Mouse (Mus musculus) heart, adult 9 months (tissue): ENCODE results near the gene Capzb.

Experiments used
- DNase-seq, 2 experiments: peaks; one replicate each; pipeline ENCODE4 v3.0.0; 2022; ENCODE audit warnings: low spot score in 2 of 2

Gene Capzb

DNA sequence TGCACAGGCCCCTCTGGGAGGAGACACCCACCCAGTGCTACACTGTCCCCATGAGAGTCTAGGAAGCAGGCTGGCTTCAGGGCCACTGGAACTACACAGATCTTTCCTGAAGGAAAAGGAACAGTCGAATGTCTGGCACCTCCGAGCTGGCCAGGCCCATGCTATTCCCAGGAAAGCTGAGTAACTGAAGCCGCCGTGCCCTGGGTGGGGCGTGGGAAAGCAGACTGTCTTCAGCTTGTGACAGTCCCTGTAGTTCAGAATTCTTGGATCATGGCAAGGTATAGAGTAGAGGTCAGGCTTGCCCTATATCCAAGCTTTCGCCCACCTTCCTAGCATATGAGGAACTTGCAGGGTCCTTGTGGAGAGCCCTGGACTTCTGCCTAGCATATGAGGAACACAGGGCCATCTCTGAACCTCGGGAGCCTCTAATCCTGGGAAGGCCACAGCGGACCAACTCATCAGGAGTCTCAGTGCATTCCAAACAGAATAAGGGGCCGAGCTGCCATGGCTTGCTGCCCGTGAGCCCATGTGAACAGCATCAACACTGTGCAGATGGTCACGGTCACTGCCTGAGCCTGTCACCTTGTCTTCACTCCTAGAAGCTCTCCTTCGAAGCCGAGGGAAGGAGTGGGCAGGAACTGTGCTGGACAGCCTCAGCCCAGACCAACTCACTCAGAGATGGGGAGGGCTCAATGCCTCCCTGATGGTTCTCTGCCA is 73.2 kb downstream of the Capzb start:
- DNase-seq, result no peak

DNA sequence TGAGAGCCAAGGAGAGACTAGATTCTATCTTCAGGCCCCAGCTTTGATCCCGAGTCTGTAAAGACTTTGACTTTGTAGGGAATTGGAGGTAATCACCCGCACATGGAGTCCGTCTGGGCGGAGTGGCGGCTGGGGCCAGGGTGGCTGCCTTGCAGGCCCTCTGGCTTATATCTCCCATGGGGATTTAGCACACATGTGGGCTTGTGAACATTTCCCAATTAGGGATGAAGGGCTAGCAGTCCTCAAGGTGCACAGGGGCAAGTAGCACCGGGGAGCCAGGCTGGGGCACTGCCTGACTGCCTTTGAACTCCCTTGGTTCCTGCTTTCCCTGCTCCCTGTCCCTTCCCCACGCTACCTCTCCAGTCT is 73.8 kb downstream of the Capzb start:
- DNase-seq, result no peak

DNA sequence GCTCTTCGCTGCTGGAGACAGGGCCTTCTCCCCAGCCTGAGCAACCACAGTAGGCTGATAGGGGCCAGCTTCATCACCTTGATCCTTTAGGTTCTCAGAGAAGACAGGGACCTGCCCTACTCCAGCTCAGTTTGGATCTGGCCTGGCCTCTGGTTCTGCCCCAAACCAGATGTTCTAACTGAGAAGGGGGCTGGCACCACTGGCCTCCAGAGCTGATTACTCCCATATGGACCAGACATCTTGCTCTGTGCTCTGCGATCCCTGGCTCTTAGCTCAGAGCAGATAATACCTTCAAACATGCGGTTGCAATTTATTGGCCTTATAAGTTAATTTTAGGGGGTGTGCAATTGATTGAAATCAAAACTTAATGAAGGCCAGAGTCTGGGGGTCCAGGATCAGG is 74.6 kb downstream of the Capzb start:
- DNase-seq, result no peak

DNA sequence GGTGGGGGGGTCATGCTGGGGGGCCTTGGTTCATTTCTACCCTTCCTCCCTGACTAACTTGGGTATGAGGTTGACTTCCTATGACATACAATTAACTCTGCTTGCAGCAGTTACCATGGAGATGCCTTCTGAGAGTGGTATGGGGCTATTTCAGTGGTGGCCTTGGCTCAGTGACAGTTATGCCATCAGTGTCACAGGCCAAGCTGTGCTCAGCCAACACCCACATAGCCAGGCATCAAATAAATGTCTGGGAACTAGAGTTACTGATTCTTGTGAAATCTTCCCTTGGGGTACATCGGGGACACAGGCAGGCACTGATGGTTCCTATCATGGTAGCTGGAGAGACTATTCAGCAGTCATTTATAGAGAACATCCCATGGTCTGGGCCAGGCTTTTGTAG is 75.5 kb downstream of the Capzb start:
- DNase-seq, result no peak

DNA sequence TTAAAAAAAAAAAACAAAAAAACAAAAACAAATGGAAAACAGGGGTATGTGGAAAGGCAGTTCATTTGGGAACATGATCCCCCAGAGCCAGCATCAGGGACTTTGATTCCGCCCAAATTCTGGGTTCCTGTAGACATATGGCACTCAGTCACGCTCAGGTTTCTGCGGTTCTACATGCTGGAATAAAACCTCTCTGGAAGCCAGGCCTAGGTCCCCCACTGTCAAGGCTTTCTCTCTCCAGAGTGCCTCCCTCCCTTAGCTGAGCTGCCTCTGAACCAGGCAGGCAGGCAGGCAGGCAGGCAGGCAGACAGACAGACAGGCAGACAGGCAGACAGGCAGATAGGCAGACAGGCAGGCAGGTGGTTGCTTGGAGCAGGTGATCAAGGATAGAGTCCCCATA is 77.5 kb downstream of the Capzb start:
- no peak for DNase-seq

DNA sequence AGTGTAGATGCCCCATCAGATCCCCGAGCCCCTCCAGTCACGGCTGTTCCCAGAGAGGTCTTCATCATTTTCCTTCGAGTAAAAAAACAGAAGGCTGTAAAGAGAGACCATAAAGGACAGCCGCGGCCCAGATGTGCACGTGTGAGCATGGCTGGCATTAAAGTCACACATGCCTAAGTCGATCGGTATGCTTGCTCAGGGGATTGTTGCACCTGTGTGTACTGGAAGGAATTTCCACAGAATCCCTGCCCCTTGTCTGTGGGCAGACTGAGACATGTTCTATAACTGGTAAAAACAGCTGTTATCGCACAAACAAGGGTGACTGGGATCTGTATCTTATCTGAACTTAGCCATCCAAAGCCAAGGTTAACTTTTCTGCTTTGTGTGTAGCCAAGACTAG is 78.9 kb downstream of the Capzb start:
- no peak for DNase-seq

DNA sequence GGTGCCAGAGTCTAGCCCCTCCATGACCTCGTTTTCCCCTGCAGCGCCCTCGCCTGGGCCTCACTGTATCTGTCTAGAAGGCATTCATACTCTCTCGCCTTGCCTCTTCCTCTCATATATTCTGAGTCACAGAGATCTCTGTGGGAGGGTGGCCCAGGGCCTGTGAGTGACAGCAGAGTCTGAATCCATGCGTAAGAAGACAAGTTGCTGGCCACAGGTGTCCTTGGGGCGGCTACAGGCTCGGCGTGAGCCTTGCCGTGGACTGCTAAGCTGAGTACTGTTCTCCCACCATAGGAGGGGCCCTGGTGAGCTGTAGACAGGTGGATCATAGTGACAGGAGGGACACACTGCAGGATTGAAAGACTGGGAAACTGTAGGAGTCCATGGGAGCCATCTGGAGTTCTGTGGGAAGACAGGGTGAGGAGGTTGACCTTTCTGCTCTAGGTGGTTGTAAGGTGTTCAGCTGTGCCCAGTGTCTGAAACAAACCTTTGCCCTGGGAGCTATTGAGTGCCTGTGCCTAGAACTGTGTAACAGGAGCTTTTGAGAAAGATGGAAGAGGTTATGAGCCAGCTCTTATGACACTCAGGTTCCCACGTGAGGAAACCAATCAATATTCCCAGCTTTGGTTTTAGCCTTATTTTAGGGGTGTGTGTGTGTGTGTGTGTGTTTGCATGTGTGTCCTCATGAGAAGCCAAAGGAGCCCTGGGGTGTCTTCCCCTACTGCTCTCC is 80.4 kb downstream of the Capzb start:
- DNase-seq, result no peak

DNA sequence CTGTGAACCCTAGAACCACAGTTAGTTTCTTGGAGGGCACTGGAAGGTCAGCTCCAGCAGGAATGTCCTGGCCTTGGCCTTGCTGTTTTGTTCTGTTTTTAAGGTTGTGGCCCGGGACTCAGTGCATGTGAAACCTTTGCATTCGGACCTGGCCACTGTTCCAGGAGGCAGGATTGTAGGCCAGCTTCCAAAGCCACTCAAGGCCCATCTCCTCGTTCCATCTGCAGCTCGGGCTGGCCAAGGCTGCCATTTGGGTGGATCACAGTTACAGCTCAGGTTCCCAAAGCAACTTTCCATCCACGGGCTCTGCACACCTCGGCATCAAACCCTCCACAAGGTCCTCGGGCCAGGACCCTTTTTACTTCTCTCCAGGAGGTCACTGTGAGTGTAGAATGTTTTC is 81.9 kb downstream of the Capzb start:
- DNase-seq, result no peak

DNA sequence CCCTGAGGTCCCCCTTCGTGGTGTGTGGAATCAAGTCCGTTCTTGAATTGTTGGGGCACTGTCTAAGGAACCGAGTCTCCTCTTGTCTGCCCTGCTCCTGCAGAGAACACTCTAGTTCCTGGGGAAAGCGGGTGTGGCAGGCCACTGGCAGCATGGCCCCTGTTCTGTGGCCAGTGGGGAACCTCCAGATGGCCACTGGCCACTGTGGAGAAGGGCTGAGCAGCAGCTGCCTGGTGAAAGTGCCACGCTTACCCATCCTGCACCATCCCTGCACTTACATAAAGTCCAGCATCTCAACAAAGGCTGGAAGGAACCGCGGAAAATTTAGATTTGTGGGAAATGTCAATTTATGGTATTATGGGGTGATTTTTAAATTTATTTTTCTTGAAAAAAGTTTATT is 83.7 kb downstream of the Capzb start:
- DNase-seq, result no peak

DNA sequence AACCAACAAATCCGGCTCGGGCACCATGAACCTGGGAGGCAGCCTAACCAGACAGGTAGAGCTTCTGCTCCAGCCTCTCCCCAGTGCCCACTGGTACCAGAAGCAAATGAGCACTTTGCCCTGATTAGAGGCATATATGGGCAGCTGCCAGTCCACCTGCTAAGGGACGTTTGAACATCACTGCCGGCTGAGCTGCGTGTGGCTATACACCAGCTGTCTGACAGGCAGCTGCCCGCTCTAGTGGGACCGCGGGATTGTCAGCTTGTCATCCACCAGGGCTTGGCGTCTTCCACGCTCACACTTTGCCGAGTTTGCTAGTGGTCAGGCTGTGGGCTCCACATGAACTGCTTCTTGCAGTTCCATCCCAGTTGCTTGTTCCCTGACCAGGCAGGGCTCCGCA is 87.8 kb downstream of the Capzb start:
- no peak for DNase-seq

DNA sequence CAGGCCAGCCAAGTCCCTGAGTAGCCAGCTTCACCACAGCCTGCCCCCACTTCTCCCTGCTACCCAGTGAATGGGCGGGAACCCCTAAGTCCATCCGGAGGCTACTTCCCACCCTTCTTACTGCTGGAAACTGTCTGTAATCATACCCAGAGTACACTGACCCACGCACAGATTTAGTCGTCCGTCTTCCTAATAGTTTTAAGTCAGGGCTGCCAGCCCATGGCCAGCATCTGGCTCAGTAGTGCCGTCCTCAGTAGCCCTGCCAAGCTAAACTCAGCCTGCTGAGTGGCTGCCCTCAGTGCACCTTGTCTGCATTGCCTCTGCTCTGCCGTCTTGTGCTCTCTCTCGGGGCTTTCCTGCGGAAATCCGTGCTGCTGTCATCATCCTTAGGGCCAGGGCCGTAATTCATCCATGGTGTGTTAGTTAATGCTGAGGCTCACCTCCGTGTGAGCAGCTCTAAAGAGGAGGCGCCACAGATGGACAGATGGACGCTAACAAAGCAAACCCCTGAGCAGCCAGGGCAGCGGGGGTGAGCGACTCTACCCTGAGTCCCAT is 89.2 kb downstream of the Capzb start:
- DNase-seq, result no peak

DNA sequence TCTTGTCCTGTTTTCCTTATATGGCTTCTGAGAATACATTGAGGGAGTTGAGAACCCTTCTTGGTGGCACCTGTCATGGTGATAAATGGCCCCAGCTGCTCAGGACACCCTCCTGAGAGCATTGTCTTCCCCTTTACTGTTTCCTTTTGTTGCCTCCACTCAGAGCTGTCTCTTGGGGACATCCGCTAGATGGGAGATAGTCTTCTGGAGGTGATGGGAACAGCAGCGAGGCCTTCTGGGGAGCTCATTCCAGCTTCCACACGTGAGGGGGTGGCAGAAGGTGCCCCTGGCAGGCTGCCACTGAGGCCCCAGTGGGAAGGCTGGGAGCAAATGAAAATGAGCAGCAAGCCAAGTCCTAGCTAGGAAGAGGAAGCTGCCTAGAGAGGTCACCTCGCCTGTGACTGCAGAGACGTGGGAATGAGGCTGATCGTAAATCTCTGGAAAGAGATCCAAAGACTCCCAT is 90.3 kb downstream of the Capzb start:
- DNase-seq, result peak; percentile 45 to 56

DNA sequence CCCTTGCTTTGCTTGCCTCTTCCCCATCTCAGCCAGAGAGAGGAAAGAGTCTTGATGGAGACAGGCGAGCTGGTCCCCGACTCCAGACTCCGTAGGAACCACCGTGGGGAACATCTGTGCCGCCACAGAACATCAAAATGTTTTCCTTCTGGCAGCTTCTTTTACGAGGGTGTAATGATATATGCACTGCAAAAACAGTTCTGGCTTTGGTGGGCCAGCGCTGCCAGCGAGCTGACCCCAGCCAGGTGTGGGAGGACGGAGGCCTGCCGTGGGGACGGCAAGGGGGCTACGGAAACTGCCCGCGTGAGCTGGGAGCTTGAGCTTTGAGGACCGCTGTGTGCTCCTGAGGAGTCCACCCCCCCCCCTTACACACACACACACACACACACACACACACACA is 92.2 kb downstream of the Capzb start:
- DNase-seq, result no peak

DNA sequence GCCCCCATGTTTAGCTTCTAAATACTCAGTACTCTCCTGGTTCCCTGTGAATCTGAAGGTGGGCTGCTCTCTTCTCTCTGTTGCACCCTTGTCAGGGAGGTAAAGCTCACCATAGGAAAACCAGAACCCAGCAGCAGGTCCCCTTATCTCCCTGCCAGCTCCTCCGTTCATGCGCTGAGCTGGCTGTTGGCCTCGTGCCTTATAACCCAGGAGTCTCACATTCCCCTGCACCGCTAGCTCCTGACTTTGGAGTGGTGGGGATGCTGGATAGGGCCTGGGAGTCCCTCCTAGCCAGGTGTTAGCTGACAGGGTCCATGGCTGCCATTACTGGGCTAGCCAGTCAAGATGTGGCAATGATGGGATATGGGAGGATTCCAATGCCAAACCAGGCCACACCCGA is 93.5 kb downstream of the Capzb start:
- DNase-seq, result no peak

DNA sequence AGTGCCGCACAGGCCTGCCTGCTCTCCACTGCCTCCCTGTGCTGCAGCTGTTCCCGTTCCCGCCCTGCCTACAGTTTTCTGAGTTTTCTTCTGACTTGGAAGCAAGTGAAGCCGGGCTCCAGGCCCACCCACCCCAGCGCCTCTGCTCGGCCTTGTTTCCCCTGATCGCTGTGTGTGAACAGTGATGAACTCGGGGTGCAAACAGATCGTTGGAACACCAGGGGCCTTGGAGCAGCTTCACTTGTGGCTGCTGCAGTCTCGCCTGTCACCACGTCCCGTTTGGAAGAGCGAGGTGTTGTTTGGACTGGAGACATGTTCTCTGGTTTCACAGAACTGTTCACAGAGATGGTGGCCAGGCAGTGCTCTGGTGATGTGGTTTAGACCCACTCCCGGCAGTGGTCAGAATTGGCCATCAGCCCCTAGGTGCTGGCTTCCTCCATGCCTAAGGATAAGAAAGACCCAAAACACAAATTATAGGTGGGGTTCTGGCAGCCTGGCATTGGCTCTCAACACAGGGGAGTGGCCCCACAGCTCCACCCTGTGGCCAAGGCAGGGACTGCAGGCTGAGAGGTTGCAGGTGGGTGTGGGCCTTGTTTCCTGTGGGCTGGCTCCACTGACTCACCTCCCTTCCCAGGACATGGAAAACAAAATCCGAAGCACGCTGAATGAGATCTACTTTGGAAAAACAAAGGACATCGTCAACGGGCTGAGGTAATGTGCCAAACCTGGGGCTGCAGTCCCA is 94.6 kb downstream of the Capzb start:
- DNase-seq, result peak; percentile 81 to 89

DNA sequence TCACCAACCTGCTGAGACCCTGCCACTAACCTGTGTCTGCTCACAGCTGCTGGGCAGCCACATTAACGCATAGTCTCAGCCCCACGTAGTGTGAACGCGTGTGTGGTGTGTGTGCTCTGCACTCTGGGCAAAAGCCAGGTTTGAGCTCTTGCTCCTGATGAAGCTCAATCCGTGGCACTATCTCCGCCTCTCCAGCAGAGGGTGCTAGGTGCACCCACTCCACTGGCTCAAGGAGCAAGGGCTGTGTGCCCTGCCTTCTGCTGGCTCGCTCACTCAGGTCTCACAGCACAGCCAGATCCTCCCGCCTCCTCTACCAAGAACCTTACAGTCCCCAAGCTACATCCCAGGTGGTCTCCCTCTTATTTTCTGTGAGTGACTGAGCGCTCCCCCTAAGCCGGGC is 96.3 kb downstream of the Capzb start:
- DNase-seq, result peak in 1 of 2 experiments; percentile 31

DNA sequence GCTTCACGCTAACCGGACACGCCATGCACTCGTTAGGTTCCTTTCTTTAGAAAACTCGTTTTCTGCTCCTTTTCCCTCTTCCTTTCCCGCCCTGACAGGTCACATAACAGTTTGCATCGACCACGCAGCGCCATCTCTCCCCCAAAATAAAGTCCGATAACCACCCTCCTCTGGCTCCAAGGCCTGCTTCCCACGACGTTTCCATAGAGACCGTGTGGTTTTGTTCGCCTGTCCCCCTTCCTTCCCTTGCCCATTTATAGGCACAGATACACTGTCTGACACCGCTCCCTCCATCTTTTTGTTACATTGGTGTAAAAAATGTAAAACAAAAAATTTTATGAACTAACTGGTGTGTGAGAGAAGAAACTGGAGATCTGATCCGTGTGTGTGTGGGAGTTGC is 98.4 kb downstream of the Capzb start:
- DNase-seq, result no peak

DNA sequence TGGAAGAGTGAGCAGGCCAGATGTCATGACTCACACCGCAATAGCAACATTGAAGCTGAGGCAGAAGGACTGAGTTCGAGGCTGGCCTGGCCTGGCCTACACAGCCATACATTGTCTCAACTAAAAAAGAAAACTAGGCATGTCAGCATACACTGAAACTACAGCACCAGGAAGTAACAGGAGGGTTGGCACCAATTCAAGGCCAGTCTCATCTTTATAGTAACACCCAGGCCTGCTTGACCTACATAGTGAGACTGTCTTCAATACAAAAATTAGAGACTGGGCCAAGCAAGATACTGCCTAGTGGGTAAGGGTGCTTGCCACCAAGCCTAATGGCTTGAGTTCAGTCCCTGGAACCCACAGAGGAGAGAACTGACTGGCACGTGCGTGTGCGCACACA is 99.3 kb downstream of the Capzb start:
- no peak for DNase-seq

DNA sequence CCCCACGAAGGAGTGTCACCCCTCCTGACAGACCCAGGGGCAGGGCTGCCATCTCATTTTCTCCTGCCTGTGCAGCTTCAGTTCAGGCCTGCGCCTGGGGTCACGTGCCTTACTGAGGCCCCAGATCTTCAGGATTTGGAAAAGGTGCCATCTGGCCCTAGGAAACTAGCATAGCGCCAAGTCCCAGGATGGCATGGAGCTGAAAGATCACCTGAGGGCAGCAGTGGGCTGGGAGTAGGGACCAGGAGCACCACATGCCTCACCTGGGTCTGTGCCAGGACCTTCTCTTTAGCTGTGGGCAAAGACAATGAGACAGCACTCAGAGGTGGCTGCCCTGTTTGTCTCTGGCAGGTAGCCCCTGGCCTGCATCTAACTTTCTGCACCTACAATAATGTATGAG is 104.9 kb downstream of the Capzb start:
- DNase-seq, result peak; percentile 59 to 65

DNA sequence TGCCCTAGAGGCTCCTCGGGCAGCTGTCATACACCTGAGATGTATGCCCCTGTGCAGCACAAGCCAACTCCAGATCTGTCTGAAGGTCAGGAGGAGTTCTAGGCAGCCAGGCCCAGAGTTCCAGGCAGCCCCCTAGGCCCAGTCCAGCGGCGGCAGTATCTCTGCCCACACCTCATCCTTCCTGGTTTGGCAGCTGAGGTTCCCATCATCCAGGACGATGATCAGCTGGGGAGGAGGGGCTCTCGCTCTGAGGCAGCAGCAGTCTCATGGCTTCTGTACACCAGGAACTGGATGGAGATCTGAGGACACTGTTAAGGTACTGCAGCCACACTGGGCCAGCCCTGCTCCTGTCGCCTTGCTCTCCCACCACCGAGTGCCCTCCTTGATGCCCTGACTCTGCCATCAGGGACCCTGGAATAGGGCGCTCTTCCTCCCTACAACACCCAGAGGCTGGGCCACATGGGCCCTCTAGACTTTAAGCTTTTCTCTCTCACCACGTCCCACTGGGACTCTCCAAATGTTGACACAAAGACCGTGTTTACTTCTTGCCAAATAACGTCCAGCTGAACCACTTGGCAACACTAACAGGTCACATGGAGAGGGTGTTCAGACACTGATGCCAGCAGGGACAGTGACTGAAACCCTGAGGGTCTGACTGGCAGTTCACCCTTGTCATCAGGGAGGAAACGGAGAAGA is 106.1 kb downstream of the Capzb start:
- no peak for DNase-seq

DNA sequence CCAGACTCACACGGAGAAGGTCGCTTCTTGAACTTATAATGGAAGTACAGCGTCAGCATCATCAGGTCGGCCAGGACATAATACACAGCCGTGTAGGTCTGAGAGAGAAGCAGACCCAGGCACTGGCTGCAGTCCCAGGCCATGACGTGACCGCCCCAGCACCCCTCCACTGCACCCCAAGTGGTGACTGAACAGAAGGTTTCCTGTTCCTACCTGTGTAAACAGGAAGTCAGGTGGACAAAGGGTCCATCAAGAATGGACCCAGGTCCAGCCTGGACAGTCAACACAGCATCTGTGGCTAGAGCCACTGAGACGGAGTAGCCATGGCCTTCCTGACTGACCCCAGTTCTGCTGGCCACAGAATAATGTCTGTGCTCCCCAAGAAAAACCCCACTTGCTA is 109.1 kb downstream of the Capzb start:
- no peak for DNase-seq

DNA sequence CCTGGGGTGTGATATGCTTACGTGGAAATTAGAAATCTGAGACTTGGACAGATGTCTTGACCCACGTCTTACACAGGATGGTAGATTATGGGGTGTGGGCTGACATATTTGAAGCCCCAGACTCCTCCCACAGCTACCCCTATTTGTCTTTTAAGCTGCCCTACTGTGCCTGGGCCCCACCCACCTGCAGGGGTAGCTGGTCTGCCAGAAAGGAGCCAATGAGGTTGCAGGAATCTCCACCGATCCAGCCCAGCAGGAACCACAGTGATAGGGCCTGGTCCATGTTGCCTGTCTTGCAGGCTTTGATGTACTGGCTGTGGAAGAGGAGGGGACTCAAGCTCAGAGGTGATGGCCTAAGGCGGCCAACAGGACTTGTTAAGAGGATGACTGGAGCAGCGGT is 109.5 kb downstream of the Capzb start:
- DNase-seq, result no peak
